Mouse (Mus musculus): ENCODE measurements at regions not wholly inside any gene's neighbourhood (a gene's known extent, or its start where the extent isn't known, plus 50 kb on each side); places are given as distances from the start of the nearest gene placed in this dataset.
A peak's percentile ranks its signal among the peaks of the same experiment; 100 is the strongest.

GRCm38 (mm10) chr2:72843610-72844009 lies 136.6 kb downstream of the Sp3 start:
- Histone ChIP-seq H3K9me3 (ENCODE audit: control insufficient read depth, low read length) (no peaks in the 10 kb centered on the region), H3K36me3 (replicated peaks; ENCODE audit: control insufficient read depth, insufficient read depth) (no peaks in the 10 kb centered on the region), H3K4me1 (replicated peaks; ENCODE audit: control insufficient read depth, insufficient read depth, low read length) (peaks cover 5% of the 10 kb centered on the region; the same call in 1 of the 2 replicates), H3K27me3 (ENCODE audit: control insufficient read depth, insufficient read depth, low read length) (no peaks in the 10 kb centered on the region), H3K4me2 (replicated peaks) (no peak overlapping the region), H3K9ac (no peak overlapping the region), H3K4me3 (replicated peaks; ENCODE audit: low read length) (no peak overlapping the region), H3K27ac (no peak overlapping the region)
- DNase-seq (ENCODE audit: low spot score) (no peak), ATAC-seq (ENCODE audit: low FRiP score) (no peak)
- 79% methylated on average over 2 of the region's 2 CpGs for WGBS

- 47% methylated on average over 12 of the region's 12 CpGs for WGBS
- H3K9ac ChIP-seq = no peak overlapping the region
- no peak overlapping the region for H3K27ac ChIP-seq
- H3K9me3 ChIP-seq (ENCODE audit: control insufficient read depth, low read length) = no peaks in the 10 kb centered on the region
- no peaks in the 10 kb centered on the region for H3K4me1 ChIP-seq (replicated peaks; ENCODE audit: control insufficient read depth, insufficient read depth, low read length)
- H3K4me3 ChIP-seq (replicated peaks; ENCODE audit: low read length) = no peak overlapping the region
- no peaks in the 10 kb centered on the region for H3K27me3 ChIP-seq (ENCODE audit: control insufficient read depth, insufficient read depth, low read length)
- H3K36me3 ChIP-seq (replicated peaks; ENCODE audit: control insufficient read depth, insufficient read depth) = no peaks in the 10 kb centered on the region
- H3K4me2 ChIP-seq (replicated peaks) = no peak overlapping the region
- DNase-seq (ENCODE audit: low spot score) (no peak), ATAC-seq (ENCODE audit: low FRiP score) (no peak)
These were observed 130.6 kb downstream of the Sp3 start for GRCm38 (mm10) chr2:72849441-72850192.

- no peak for ATAC-seq (ENCODE audit: low FRiP score)
- WGBS = 87% methylated on average over 4 of the region's 4 CpGs
These were observed 127.7 kb downstream of the Sp3 start for GRCm38 (mm10) chr2:72852509-72852908.

GRCm38 (mm10) chr2:72855276-72855970 lies 124.8 kb downstream of the Sp3 start:
- Histone ChIP-seq H3K27me3 (ENCODE audit: control insufficient read depth, insufficient read depth, low read length) (no peaks in the 10 kb centered on the region), H3K9ac (no peak overlapping the region), H3K4me1 (replicated peaks; ENCODE audit: control insufficient read depth, insufficient read depth, low read length) (no peaks in the 10 kb centered on the region), H3K27ac (no peak overlapping the region), H3K4me2 (replicated peaks) (no peak overlapping the region), H3K4me3 (replicated peaks; ENCODE audit: low read length) (no peak overlapping the region), H3K36me3 (replicated peaks; ENCODE audit: control insufficient read depth, insufficient read depth) (no peaks in the 10 kb centered on the region), H3K9me3 (ENCODE audit: control insufficient read depth, low read length) (no peaks in the 10 kb centered on the region)
- DNase-seq (ENCODE audit: low spot score) = no peak
- WGBS = 84% methylated on average over 11 of the region's 11 CpGs
- ATAC-seq (ENCODE audit: low FRiP score) = no peak

More at GRCm38 (mm10) chr2:72852509-72852908, 127.7 kb downstream of the Sp3 start:
- DNase-seq (ENCODE audit: low spot score) = no peak
- H3K4me3 ChIP-seq (replicated peaks; ENCODE audit: low read length) = no peak overlapping the region
- H3K9ac ChIP-seq = no peak overlapping the region
- H3K27me3 ChIP-seq (ENCODE audit: control insufficient read depth, insufficient read depth, low read length) = no peaks in the 10 kb centered on the region
- H3K9me3 ChIP-seq (ENCODE audit: control insufficient read depth, low read length) = no peaks in the 10 kb centered on the region
- H3K4me1 ChIP-seq (replicated peaks; ENCODE audit: control insufficient read depth, insufficient read depth, low read length) = no peaks in the 10 kb centered on the region
- no peak overlapping the region for H3K27ac ChIP-seq
- no peak overlapping the region for H3K4me2 ChIP-seq (replicated peaks)
- no peaks in the 10 kb centered on the region for H3K36me3 ChIP-seq (replicated peaks; ENCODE audit: control insufficient read depth, insufficient read depth)

GRCm38 (mm10) chr2:72855971-72856755 lies 124.1 kb downstream of the Sp3 start:
- H3K27ac ChIP-seq = no peak overlapping the region
- H3K9ac ChIP-seq = no peak overlapping the region
- H3K4me3 ChIP-seq (replicated peaks; ENCODE audit: low read length) = no peak overlapping the region
- WGBS = 70% methylated on average over 13 of the region's 13 CpGs
- no peaks in the 10 kb centered on the region for H3K27me3 ChIP-seq (ENCODE audit: control insufficient read depth, insufficient read depth, low read length)
- H3K9me3 ChIP-seq (ENCODE audit: control insufficient read depth, low read length) = no peaks in the 10 kb centered on the region
- no peaks in the 10 kb centered on the region for H3K36me3 ChIP-seq (replicated peaks; ENCODE audit: control insufficient read depth, insufficient read depth)
- ATAC-seq (ENCODE audit: low FRiP score) = no peak
- DNase-seq (ENCODE audit: low spot score) = no peak
- no peak overlapping the region for H3K4me2 ChIP-seq (replicated peaks)
- H3K4me1 ChIP-seq (replicated peaks; ENCODE audit: control insufficient read depth, insufficient read depth, low read length) = no peaks in the 10 kb centered on the region

GRCm38 (mm10) chr2:72857377-72857776 lies 122.9 kb downstream of the Sp3 start:
- H3K4me3 ChIP-seq (replicated peaks; ENCODE audit: low read length) = no peak overlapping the region
- H3K9ac ChIP-seq = no peak overlapping the region
- H3K27ac ChIP-seq = no peak overlapping the region
- no peaks in the 10 kb centered on the region for H3K4me1 ChIP-seq (replicated peaks; ENCODE audit: control insufficient read depth, insufficient read depth, low read length)
- DNase-seq (ENCODE audit: low spot score) (no peak), ATAC-seq (ENCODE audit: low FRiP score) (no peak)
- H3K4me2 ChIP-seq (replicated peaks) = no peak overlapping the region
- no peaks in the 10 kb centered on the region for H3K27me3 ChIP-seq (ENCODE audit: control insufficient read depth, insufficient read depth, low read length)
- H3K9me3 ChIP-seq (ENCODE audit: control insufficient read depth, low read length) = no peaks in the 10 kb centered on the region
- H3K36me3 ChIP-seq (replicated peaks; ENCODE audit: control insufficient read depth, insufficient read depth) = no peaks in the 10 kb centered on the region
- WGBS = 96% methylated on average over 5 of the region's 5 CpGs

GRCm38 (mm10) chr2:72865462-72866365 lies 114.5 kb downstream of the Sp3 start:
- no peak overlapping the region for H3K9ac ChIP-seq
- no peaks in the 10 kb centered on the region for H3K27me3 ChIP-seq (ENCODE audit: control insufficient read depth, insufficient read depth, low read length)
- no peaks in the 10 kb centered on the region for H3K9me3 ChIP-seq (ENCODE audit: control insufficient read depth, low read length)
- ATAC-seq (ENCODE audit: low FRiP score) = no peak
- peak; percentile 48 for DNase-seq (ENCODE audit: low spot score)
- no peaks in the 10 kb centered on the region for H3K36me3 ChIP-seq (replicated peaks; ENCODE audit: control insufficient read depth, insufficient read depth)
- WGBS = 56% methylated on average over 19 of the region's 19 CpGs
- H3K4me1 ChIP-seq (replicated peaks; ENCODE audit: control insufficient read depth, insufficient read depth, low read length) = no peaks in the 10 kb centered on the region
- no peak overlapping the region for H3K4me2 ChIP-seq (replicated peaks)
- H3K27ac ChIP-seq = no peak overlapping the region
- H3K4me3 ChIP-seq (replicated peaks; ENCODE audit: low read length) = no peak overlapping the region

GRCm38 (mm10) chr2:72866366-72866688 lies 113.9 kb downstream of the Sp3 start:
- Histone ChIP-seq H3K4me2 (replicated peaks) (no peak overlapping the region), H3K4me1 (replicated peaks; ENCODE audit: control insufficient read depth, insufficient read depth, low read length) (no peaks in the 10 kb centered on the region), H3K27me3 (ENCODE audit: control insufficient read depth, insufficient read depth, low read length) (no peaks in the 10 kb centered on the region), H3K36me3 (replicated peaks; ENCODE audit: control insufficient read depth, insufficient read depth) (no peaks in the 10 kb centered on the region), H3K4me3 (replicated peaks; ENCODE audit: low read length) (no peak overlapping the region), H3K9ac (no peak overlapping the region), H3K27ac (no peak overlapping the region), H3K9me3 (ENCODE audit: control insufficient read depth, low read length) (no peaks in the 10 kb centered on the region)
- ATAC-seq (ENCODE audit: low FRiP score) = no peak
- no peak for DNase-seq (ENCODE audit: low spot score)
- WGBS = 39% methylated on average over 2 of the region's 2 CpGs
